Mouse (Mus musculus): ENCODE measurements at regions not wholly inside any gene's neighbourhood (a gene's known extent, or its start where the extent isn't known, plus 50 kb on each side); places are given as distances from the start of the nearest gene placed in this dataset.

GRCm38 (mm10) chr10:24406953-24407352 lies 183.6 kb downstream of the Moxd1 start:
- TF ChIP-seq CTCF (IDR thresholded peaks at IDR 0.05) (no peak), POLR2A (IDR thresholded peaks at IDR 0.05; ENCODE audit: insufficient read depth, low read depth, low read length) (no peak)
